Mouse (Mus musculus) bone marrow, adult 2 months (tissue): ENCODE measurements at regions not wholly inside any gene's neighbourhood (a gene's known extent, or its start where the extent isn't known, plus 50 kb on each side); places are given as distances from the start of the nearest gene placed in this dataset.

ENCODE experiments used
- H3K27ac ChIP-seq: fragments of 200-500 bp; 2 replicates; pipeline ENCODE4 v1.5.1; 2012; ENCODE audit warnings: low read depth, mild to moderate bottlenecking, control low read depth, inconsistent platforms, low read length; ENCODE audit not compliant: control insufficient read depth, poor library complexity, insufficient read depth
- H3K4me1 ChIP-seq: fragments of 200-500 bp; 2 replicates; pipeline ENCODE4 v1.6.1; 2011; ENCODE audit warnings: low read length; ENCODE audit not compliant: control insufficient read depth, insufficient read depth
- H3K4me3 ChIP-seq: fragments of 200-500 bp; replicated peaks from 2 replicates; pipeline ENCODE3; 2011; ENCODE audit warnings: mild to moderate bottlenecking, low read depth, low read length, control low read depth; ENCODE audit not compliant: control insufficient read depth
- CTCF ChIP-seq: fragments of 200-500 bp; IDR thresholded peaks from 2 replicates; pipeline ENCODE4 v1.5.1; 2011; ENCODE audit warnings: low read length, control low read depth; ENCODE audit not compliant: control insufficient read depth, insufficient read depth
- POLR2A ChIP-seq: fragments of 200-500 bp; IDR thresholded peaks from 2 replicates; pipeline ENCODE4 v1.6.1; 2011; ENCODE audit warnings: low read depth, mild to moderate bottlenecking, control low read depth, low read length, borderline replicate concordance; ENCODE audit not compliant: control insufficient read depth
- WGBS: fragments of 180-500 bp; shearing (Covaris S2); methylation state at CpG from one replicate; pipeline ENCODE4 v1.1.7; 2018; 5-methylcytosine and 5-hydroxymethylcytosine counted together

- H3K4me1 ChIP-seq, result no peaks in the 10 kb centered on the region
- no peak for TF ChIP-seq CTCF
- TF ChIP-seq POLR2A, result no peak
- H3K4me3 ChIP-seq, result no peak overlapping the region
- WGBS, result 85% methylated on average over 3 of the region's 3 CpGs
- no peak overlapping the region for H3K27ac ChIP-seq
These were observed 298.6 kb upstream of the Auts2 start for GRCm38 (mm10) chr5:132841794-132842193.

GRCm38 (mm10) chr5:132837420-132837819 lies 294.3 kb upstream of the Auts2 start:
- TF ChIP-seq POLR2A, result no peak
- no peak for TF ChIP-seq CTCF
- no peak overlapping the region for H3K27ac ChIP-seq
- no peak overlapping the region for H3K4me3 ChIP-seq
- 30% methylated on average over 2 of the region's 2 CpGs for WGBS
- H3K4me1 ChIP-seq, result no peaks in the 10 kb centered on the region

DNA sequence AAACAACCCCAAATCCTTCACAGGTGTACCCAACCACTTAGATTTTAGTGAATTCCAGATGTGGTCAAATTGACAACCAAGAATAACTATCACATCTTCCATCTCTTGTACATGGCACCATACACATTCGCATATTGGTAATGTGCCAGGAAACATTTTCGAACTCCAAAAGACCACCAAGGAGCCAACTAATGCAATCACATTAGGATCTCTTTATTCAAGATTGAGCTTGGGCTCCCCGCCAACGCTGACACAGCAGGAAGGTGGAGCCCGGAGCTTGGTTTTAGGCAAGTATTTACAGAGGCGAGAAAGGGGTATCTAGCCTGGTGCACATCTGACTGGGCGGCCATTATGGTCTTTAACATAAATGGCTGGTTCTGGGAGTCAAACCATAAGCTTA lies 285.8 kb upstream of the Auts2 start:
- H3K4me1 ChIP-seq, result no peaks in the 10 kb centered on the region
- no peak for TF ChIP-seq POLR2A
- TF ChIP-seq CTCF, result no peak
- 76% methylated on average over 7 of the region's 7 CpGs for WGBS
- H3K4me3 ChIP-seq, result no peak overlapping the region
- no peak overlapping the region for H3K27ac ChIP-seq

DNA sequence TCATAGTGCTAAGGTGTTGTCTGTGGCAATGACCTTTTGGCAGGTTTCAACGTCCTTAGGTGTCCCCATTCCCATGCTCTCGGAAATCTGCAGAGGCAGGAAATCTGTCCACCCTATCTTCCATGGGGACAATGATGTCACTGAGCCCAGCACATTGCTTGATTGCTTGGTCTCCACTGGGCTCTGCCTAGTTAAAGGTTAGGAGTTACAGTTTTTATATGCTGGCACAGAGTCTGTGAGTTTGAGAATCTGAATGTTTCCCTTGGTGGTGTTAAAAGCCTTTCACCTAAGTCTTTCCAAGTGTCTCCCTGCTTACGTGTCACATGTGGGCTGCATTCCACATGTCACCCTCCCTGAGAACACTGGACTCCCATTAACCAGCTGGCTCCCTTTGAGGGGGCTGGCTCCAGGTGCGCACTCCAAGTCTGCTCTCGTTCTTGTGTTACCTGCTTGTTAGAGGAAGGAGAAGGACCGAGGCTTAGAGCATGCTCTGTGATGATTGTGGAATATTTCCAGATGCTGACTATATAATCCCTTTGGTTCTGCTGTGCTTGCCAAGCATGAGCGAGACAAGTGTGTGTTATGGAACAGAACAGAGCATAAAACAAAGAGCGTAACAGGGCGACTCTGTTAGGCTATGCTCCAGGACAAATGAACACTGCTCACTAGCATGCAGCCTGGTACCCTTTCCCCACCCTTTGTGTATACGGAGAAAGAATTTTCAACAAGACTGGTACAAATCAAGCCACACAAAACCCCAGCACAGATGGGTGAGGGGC lies 284.6 kb upstream of the Auts2 start:
- 78% methylated on average over 10 of the region's 10 CpGs for WGBS
- no peak overlapping the region for H3K4me3 ChIP-seq
- TF ChIP-seq CTCF (no peak), POLR2A (no peak)
- H3K4me1 ChIP-seq, result no peaks in the 10 kb centered on the region
- H3K27ac ChIP-seq, result no peak overlapping the region

- TF ChIP-seq POLR2A, result no peak
- TF ChIP-seq CTCF, result no peak
- 83% methylated on average over 5 of the region's 5 CpGs for WGBS
- no peak overlapping the region for H3K4me3 ChIP-seq
- no peaks in the 10 kb centered on the region for H3K4me1 ChIP-seq
- H3K27ac ChIP-seq, result no peak overlapping the region; the same call in 1 of the 2 replicates
These were observed 282.9 kb upstream of the Auts2 start for GRCm38 (mm10) chr5:132826009-132826408.

DNA sequence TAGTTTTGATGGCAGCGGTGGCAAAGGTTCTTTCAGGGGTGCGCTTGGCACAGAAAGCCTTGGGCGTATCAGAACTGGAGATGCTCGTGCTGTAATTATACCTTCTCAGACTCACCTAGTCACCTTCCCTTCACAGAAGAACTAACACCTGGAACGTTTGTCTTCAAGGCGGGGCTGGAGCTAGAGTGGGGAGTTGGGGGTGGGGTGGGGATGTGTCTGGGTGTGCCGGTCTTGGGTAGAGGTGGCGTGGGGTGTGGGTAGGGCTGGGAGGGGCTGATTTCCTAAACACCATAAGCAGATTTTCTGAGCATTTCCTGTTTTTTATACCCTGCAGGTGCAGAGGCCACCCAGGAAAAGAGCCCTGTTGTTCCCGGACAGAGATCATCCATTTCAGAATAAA lies 274.5 kb upstream of the Auts2 start:
- Histone ChIP-seq H3K4me3 (no peak overlapping the region), H3K4me1 (no peaks in the 10 kb centered on the region), H3K27ac (no peak overlapping the region)
- 82% methylated on average over 9 of the region's 9 CpGs for WGBS
- TF ChIP-seq POLR2A (no peak), CTCF (no peak)

- Histone ChIP-seq H3K4me1 (no peaks in the 10 kb centered on the region), H3K27ac (no peak overlapping the region), H3K4me3 (no peak overlapping the region)
- 71% methylated on average over 4 of the region's 4 CpGs for WGBS
- TF ChIP-seq CTCF (no peak), POLR2A (no peak)
These were observed 266.0 kb upstream of the Auts2 start for GRCm38 (mm10) chr5:132809181-132809580.

- no peak overlapping the region for H3K27ac ChIP-seq
- WGBS, result 68% methylated on average over 1 of the region's 1 CpGs
- H3K4me3 ChIP-seq, result no peak overlapping the region
- H3K4me1 ChIP-seq, result no peaks in the 10 kb centered on the region
- no peak for TF ChIP-seq CTCF
- TF ChIP-seq POLR2A, result no peak
These were observed 252.9 kb upstream of the Auts2 start for GRCm38 (mm10) chr5:132796061-132796460.

GRCm38 (mm10) chr5:132792484-132792883 lies 249.3 kb upstream of the Auts2 start:
- Histone ChIP-seq H3K4me1 (no peaks in the 10 kb centered on the region), H3K27ac (no peak overlapping the region), H3K4me3 (no peak overlapping the region)
- WGBS, result 70% methylated on average over 5 of the region's 5 CpGs
- TF ChIP-seq CTCF (no peak), POLR2A (no peak)
